Mouse (Mus musculus) kidney, adult 11 months (tissue): Measurements from ENCODE around the gene Desi2.
A peak's percentile ranks its signal among the peaks of the same experiment; 100 is the strongest.
"Not testable (repeated sequence)": the region's sequence is repeated elsewhere in the genome, so short reads cannot be mapped to it uniquely, and the experiment has no call there.

Experiments used
- DNase-seq: peaks from one replicate; pipeline ENCODE4 v3.0.0; 2022

The Desi2 gene

DNA sequence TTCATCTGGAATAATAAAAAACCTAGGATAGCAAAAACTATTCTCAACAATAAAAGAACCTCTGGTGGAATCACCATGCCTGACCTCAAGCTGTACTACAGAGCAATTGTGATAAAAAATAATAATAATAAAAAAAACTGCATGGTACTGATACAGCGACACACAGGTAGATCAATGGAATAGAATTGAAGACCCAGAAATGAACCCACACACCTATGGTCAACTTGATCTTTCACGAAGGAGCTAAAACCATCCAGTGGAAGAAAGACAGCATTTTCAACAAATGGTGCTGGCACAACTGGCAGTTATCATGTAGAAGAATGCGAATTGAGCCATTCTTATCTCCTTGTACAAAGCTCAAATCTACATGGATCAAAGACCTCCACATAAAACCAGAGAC lies 78.2 kb downstream of the Desi2 start:
- DNase-seq = not testable (repeated sequence)

DNA sequence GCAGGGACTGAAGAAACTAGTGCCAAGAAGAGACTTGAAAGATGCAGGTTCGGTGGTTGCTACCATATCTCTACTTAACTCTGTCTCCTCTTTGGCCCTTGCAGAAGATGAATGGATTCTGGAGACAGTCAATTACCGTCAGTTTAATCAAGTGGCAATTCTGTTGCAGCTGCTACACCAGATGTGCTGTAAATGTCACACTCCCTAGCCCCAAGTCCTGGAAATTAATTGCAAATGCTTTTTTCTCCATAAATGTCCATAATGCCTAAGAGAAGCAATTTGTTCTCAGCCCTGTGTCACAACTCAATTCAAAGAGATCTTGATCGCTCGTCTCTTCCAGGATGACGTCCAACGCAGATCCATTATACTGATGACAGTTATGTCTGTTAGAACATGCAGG lies 83.4 kb downstream of the Desi2 start:
- no peak for DNase-seq

DNA sequence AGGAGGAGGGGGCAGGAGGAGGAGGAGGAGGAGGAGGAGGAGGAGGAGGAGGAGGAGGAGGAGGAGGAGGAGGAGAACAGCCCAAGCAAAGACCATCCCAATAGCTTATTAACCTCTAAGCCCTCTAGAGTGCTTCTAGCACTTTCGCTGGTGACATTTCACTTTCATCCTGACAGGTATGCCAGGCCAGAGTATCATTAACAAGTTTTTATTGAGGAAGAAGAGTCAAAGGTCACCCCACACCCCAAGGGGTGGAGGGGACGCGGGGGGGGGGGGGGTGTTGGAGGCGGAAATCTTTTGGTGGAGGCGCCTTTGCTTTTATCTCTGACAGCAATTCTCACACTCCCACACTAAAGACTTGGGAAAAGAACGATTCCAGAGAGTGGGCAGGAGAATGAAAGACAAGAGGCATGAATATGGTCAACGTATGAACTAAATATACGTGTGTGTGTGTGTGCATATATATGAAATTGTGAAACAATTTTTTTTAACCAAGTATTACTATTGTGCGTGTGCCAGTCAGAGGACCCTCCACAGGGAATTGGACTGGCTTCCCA lies 88.0 kb downstream of the Desi2 start:
- no peak for DNase-seq

DNA sequence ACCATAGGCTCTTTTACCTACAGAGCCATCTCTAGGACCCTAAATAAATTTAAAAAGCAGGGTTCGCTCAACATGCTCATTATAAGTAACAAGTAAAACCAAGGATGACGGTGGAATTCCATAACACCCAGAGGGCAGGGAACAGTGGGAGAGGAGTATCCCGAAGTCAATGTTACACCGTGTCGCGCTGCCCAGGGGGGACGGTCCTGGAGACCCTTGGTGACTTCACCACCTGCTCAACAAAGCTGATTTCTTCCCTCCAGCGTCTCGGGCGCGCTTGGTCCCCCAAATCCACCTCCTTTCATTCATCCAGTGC lies 88.5 kb downstream of the Desi2 start:
- no peak for DNase-seq

DNA sequence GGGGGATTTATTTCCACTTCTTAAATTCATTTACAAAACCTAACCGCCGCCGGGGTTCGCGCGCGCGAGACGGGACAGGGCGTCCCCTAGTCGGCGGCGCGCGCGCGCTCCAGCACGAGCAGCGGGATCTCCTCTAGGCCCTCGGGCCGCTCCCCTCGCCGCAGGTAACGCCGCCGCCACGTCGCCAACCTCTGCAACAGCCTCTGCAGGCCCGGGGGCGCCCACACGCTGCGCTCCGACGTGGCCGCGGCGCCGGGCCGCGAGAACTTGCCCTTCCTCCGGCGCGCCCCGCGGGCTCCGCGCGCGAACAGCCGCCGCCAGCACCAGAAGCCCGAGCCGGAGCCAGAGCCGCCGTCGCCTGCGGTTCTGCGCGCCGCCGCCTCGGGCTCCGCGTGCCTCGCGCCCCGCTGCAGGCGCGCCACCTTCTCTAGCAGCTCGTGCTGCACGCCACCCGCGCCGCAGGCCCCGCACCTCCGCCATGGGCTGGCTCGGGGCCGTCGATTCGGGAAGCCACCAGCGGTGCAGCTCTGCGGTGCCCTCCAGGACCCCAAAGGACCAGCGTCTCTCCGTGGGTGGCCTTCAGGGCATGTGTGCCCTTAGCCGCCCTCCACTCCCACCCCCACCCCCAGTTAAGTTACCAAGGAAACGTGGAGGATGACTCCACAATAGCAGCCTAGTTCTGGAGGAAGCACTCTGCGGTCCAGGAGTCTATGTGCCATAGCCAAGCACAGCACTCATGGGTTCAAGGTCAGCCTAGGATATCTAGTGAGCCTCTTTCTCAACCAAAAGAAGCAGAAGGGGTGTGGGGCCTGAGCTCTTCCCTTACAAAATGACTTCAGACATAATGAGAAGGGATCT lies 89.1 kb downstream of the Desi2 start:
- peak; percentile 21 for DNase-seq

DNA sequence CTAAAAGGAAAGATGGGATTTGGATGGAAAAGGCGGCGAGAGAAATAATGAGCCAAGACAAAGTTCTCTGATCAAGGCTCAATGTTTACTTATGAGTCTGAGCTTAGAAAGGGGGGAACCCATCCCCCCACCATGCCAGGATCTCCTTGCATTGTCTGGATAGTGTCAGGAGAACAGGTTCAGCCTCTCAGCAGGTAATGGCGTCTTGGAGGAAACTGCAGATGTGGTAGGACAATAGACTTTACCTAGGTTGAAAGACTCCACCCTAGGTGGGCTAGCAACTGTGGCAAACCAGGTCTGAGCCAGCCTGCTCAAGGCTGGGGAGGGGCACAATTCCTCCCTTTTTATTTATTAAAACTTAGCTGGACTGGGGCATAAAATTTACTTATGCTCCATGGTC lies 96.1 kb downstream of the Desi2 start:
- not testable (repeated sequence) for DNase-seq

DNA sequence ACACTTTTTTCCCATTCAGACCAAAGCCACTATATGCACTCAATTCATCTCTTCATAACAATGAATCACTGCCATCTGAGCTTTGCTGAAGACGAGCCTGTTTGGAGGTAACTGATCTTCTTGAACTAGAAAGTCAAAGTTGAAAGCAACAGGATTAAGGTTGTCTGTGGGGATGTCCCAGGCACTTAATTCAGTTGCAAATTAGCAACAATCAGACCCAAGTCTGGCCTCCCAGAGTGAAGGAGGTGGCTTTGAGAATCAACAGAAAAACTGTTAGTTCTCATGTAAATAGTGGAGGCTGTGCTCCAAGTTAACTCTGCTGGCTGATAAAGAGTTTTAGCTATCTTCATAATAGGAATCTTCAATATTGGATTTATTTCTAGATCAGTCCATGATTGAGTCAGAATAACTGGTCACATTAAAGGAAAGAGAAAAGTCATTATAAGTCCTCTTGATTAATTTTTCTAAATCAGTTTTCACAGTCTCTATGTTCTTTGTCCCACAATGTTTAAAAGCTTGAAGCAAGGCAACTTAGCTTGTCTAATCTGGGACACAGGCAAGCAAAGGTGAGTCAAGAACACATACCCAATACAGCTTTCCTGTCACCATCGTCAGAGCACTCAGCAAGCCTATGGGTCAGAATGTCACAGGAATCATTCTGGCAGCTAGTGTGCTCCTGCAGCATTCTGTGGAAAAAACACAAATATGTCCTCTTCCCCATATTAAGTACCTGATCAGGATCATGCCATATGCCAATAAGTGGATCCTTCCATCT lies 96.9 kb downstream of the Desi2 start:
- no peak for DNase-seq

DNA sequence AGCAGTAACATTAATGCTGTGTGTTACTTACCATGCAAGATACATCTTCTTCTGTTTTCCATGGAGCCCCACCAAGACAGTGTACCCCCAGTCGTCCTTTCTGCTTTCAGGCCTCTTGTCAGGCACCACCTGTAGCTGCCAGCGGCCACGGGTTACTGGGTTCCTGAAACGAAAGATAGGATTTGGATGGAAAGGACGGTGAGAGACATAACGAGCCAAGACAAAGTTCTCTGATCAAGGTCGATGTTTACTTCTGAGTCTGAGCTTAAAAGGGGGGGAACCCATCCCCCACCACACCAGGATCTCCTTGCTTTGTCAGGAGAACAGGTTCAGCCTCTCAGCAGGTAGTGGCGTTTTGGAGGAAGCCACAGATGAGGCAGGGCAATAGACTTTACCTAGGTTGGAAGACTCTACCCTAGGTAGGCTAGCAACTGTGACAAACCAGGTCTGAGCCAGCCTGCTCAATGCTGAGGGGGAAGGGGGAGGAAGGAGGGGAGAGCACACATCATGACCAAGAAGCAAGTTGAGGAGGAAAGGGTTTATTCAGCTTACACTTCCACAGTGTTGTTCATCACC lies 100.5 kb downstream of the Desi2 start:
- DNase-seq = no peak

DNA sequence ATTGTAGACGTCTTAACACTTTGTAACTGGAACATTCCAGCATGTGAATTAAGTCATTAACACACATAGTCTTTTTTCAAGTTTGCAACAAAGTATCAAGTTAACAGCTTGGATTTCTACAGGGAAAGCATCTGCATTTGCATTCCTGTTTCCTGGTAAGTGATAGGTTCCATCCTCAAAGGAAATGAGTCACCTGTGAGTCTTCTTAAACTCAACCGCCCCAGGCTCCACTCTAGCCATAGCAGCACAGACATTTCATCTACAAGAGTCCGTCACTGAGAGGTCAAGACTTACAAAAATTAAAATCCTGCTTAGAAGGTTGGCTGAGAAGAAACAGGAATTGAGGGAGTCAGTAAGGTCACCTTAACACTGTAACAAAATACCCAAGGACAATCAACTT lies 104.5 kb downstream of the Desi2 start:
- DNase-seq = no peak

DNA sequence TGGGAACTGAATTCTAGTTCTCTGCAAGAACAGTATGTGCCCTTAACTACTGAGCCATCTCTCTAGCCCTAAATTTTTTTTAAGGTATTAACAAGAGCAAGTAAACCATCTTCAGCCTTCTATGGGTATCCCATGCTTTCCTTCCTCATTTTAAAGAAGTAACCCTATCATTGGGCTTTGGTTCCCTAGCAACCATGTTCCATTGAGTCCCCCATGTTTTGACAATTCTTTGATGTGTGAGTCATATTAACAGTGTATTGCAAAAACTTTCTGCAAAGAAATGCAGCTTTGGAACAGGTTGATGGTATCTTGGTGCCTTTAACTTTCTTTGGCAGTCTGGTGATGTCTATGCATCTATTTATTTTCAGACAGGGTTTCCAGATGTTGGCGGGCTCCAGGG lies 106.8 kb downstream of the Desi2 start:
- no peak for DNase-seq

DNA sequence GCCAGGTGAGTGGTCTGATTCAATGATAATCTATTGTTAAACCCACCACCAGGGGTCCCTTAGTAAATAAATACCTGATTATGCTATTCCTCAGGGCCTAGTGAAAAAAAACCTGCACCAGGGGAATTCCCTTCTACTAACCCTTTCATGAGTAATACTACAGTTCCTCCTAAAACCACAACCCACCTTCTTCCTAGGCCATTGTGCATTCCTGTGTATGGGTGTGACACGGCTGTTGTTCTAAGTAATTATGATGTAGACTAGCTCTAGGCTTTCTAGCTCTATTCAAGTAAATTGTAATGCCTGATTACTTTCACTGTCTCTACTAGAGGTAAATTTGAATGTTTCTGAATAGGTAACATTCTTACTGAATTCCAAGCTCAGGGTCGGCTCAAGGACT lies 114.0 kb downstream of the Desi2 start:
- not testable (repeated sequence) for DNase-seq

DNA sequence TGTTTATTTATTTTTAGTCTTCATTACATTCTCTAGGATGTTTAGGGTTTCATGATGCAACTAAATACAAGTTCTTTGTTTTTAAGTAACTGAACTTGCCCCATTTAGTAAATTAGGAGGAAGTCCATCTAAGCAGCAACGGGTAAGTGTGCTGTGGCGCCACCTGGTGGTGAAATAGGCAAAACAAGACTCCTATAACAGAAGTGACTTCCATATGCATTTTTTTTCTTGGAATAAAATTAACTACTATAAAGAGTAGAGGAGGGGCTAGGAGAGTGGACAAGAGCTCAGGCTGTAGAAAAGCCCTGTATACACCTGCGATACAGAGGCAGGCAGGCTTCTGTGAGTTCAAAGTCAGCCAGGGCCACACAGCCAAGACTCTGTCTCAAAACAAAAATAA lies 116.2 kb downstream of the Desi2 start:
- DNase-seq = peak; percentile 51
